Mouse (Mus musculus) kidney, adult 9 months (tissue): ENCODE data around the gene Large1.
"Not testable (repeated sequence)": the region's sequence is repeated elsewhere in the genome, so short reads cannot be mapped to it uniquely, and the experiment has no call there.

Experiments
- DNase-seq: peaks from one replicate; pipeline ENCODE4 v3.0.0; 2022

Gene Large1

DNA sequence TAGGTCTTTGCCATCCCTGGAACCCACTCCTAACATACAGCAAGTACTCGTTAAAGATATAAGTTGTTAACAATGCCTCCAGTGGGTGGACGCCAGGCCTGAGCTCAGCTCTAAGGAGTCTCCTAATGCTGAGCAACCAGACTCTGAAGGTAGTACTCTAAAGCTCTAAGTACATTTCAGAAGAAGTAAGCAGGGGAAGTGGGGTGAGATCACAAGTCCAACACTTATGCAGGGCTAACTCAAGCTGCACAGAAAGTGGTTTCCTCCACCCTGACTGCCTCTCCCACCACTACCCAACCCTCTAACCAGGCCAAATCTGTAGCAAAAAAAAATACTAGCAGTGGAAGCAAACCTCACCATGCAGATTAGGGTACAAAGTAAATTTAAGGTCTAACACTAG lies 61.7 kb downstream of the Large1 start:
- DNase-seq = no peak

DNA sequence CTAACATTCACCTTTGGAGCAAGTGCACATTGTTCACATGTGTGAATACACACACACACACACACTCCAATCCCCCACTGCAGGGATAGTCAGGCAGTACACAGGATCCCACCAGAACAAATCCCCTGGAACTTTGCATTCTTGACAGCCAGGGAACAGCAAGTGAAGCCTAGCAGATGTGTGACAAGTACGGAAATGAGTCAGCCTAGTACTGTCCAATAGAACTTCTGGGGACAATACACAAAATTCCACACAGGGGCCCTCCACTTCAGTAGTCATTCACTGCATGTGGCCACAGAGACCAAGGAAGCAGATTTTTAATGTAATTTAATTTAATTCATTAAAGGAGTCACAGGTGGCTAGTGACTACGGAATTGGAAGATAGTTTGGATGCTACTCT lies 62.7 kb downstream of the Large1 start:
- no peak for DNase-seq

DNA sequence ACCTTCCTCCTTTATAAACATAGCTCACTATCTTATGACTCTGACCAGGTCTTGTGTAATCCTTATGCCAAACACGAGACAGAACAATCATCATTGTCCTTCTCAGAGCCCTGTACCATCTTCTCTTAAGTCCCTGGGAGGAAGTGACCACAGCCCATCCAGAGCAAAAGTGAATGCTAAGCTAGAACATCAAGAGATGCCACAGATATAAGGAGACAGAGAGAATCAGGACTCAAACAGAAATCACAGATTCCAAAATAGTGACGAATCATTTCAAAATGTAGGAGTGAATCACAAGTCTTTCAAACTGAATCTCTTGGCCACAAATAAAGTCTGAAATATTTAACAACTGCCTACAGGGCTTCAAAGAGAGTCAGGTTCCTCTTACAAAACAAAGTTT lies 63.5 kb downstream of the Large1 start:
- no peak for DNase-seq

DNA sequence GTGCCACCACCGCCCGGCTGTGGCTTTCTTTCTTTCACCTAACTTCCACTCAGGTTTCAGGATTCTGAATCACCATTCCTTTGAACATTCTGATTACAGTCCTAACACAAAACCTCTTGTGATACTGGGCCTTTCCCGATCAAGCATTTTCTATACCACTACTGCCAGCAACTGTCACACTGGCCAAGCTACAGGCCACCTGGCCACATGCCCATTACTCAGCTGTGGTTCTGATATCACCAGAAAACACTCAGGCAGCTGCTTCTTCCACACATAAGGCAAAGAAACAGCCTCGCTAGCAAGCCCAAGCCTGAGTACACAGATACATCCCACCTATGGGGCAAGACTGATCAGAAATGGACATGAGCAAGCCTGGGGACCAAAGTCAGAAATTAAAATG lies 71.3 kb downstream of the Large1 start:
- no peak for DNase-seq

DNA sequence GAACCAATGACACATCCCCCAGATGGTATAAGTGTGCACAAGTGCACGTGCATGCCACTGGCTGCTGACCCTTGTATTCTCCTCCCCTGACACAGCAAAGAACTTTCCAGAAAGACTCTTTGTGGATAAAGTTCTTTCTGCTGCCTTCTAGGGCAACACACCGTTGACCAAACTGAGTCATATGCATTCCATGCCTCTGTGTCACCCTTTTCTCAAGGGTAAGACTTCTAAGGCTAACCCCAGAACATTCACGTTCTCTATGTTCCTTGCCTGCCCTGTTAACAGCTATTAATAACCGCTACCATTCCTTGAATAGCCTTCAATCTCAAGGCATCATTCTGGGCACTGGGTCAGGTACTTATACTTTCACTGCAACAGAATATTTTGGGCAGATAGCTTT lies 77.3 kb downstream of the Large1 start:
- peak; percentile 9 for DNase-seq

DNA sequence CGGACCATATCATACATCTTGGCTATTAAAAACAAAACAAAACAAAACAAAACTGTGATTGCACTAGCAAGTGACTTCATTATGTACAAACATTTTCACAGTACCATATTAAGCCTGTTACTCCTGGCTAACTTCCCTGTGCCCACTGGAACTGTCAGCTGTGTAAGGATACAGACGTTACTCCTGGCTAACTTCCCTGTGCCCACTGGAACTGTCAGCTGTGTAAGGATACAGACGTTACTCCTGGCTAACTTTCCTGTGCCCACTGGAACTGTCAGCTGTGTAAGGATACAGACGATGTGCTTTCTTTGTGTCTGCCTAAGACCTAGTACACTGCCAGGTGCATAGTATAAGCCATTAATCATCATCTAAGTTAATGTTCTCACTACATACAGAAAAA lies 77.9 kb downstream of the Large1 start:
- not testable (repeated sequence) for DNase-seq

GRCm38 (mm10) chr8:73273150-73273549 lies 80.2 kb downstream of the Large1 start:
- peak; percentile 35 for DNase-seq

DNA sequence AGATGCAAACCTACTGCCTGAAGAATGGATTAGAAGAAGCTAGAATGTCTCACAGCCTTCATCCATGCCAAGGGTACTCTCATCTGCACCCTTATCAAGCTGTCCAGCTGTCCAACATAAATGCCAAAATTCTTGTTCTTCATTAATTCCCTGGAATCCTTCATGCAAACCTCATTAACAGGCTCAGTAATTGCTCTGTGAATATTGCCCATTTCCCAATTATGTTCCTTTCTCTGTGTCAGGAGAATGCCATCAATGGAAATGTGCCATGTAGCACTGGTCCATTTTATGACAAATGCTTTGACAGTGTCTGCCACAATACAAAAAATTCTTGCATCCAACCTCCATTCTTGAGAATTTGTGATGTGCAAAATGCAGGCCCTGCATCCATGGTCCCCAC lies 82.3 kb downstream of the Large1 start:
- DNase-seq = no peak

- peak; percentile 7 for DNase-seq
Observed at GRCm38 (mm10) chr8:73257981-73258380, 95.4 kb downstream of the Large1 start.

DNA sequence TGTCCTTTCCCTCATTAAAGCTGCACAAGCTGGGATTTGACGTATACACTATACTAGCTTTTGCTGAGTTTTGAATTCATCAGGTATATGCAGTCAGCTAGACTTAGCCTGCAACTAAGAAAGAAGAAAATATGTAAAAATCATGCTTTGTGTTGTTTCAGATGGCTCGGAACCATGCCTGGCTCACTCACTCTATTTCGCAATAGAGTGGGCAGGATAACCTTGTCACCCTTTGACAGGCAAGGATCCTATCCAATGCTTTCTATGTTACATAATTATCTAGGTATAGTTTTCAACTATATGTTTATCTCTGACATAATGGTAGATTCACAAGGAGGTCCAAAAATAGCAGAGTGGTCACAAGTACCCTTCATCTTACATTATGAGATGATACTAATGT lies 109.2 kb downstream of the Large1 start:
- DNase-seq = no peak

DNA sequence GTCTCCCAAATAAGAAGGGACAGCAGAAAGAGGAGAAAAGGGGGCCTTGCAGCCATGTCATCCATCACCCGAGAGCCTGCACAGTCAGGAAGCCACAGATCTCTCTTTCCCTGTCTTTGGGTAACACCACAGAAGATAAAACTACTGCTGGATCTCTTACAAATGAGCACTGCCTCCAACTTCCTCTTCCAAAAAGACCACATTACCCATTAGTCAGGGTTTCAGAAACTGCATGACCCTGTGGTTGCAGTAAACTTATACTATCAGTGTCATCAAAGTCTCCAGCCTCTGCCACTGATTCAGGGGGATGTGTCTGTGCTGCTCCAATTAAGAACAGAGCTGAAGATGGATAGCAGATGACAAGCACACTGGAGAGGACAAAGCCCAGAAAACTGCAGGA lies 111.3 kb downstream of the Large1 start:
- DNase-seq = no peak

GRCm38 (mm10) chr8:73234209-73234608 lies 119.1 kb downstream of the Large1 start:
- DNase-seq = no peak

DNA sequence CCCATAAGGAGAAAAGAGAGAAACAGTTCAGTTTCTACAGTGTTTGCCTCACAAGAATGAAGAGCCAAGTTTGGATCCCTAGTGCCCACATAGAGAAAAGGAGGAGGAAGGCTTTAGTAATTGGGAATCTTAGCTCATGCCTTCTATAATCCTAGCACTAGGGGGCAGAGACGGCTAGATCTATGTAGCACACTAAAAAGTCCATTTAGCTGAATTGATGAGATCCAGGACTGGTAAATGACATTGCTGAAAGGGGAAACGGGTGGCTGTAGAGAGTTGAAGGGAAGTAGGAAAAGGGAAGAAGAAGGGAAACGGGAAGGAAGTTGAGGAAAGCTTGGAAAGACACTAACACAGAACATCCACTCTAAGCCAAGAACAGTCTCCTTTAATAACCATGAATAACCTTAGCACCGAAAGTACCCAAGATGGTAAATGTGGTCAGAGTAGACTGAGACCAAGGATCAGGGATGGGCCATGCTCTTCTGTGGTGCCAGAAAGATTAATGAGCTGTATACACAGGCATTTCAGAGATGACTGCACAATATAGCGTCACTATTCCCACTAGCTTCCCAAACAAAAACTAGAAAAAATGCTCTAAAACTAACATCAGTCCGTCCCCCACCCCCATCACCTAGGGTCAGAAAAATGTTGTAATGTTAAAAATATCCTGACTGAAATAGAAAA lies 119.8 kb downstream of the Large1 start:
- DNase-seq = peak; percentile 71

- no peak for DNase-seq
Observed at GRCm38 (mm10) chr8:73226841-73227240, 126.5 kb downstream of the Large1 start.

GRCm38 (mm10) chr8:73225654-73226053 lies 127.7 kb downstream of the Large1 start:
- DNase-seq = no peak

DNA sequence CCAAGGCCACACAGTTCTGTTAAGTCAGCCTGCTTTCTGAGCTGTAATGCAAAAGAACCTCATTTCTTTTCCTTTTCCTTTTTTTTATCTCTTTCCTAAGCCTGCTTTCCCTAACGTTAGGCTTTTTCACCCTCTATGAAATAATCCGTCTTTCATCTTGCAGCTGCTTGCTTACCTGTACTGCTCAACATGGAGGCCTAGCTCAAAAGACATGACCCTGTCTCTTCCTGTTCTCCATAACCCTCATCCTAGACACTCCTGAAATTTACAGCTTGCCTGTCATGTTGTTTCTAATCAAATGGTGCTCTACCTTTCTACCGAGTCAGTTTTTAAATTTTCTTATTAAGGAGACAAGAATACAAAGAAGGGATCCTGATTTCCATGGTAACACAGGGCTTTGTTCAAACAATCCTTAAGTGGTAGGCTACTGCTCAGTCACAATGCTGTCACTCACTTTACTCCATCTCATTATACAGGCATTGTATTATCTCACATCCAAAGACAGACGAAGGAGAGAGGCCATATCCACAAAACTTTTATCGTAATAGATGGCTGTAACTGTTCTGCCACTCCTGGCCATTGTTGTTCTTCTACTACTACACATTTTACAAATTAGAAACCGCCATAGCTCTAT lies 134.0 kb downstream of the Large1 start:
- DNase-seq = no peak

- DNase-seq = no peak
Observed at GRCm38 (mm10) chr8:73206831-73207230, 146.5 kb downstream of the Large1 start.

- DNase-seq = peak; percentile 26
Observed at GRCm38 (mm10) chr8:73201854-73202253, 151.5 kb downstream of the Large1 start.

DNA sequence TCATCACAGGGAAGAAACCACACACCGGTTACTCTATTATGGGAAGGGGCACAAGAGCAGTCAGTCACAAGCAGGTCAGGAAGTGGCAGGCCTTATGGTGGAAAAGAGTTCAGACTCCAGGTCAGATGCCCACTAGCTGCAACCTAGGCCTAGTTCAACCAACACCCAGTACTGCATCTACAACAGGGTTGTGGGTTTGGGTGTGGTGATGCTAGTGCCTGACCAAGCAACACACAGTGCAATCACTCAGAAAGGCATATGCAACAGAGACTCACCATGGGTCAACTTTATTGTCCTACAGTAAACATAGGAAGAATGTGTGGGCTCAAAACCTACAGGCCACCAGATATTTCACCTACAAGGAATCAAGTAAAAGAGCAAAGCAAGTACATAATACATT lies 155.6 kb downstream of the Large1 start:
- DNase-seq = no peak

- DNase-seq = peak; percentile 56
Observed at GRCm38 (mm10) chr8:73188684-73189083, 164.7 kb downstream of the Large1 start.

GRCm38 (mm10) chr8:73187381-73187780 lies 166.0 kb downstream of the Large1 start:
- DNase-seq = peak; percentile 72

DNA sequence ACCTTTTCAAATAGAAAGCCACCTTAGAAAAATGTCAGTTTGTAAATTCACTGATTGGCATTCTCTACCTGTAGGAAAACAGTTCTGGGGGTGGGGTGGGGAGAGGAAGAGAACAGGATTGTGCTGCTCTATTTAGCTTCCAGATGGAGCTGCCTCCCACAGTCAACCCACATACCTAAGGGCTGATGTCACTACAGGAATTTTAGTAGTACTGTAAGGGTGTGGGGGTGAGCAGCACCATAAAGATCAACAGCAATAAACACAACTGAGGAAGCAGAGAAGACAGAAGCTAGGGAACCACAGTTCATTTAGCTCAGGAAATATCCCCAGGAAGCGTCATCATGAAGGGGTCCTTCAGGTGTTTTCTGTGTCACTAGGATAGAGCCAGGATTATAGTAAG lies 174.9 kb downstream of the Large1 start:
- no peak for DNase-seq

DNA sequence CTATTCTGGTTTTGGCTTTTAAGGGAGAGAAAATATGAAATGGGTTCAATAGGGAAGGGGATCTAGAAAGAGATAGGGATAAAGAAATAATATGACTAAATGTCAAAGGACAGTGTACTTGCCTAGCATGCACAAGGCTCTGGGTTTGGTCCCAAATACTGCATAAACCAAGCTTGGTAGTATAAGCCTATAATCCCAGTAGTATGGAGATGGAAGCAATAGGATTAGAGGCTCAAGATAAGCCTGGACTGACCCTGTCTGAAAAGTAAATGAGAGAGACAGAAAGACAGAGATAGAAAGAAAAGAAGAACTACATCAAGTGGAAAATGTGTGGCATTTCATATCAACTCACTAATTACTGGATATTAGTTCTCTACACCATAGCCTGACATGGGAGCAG lies 180.7 kb downstream of the Large1 start:
- DNase-seq = no peak

DNA sequence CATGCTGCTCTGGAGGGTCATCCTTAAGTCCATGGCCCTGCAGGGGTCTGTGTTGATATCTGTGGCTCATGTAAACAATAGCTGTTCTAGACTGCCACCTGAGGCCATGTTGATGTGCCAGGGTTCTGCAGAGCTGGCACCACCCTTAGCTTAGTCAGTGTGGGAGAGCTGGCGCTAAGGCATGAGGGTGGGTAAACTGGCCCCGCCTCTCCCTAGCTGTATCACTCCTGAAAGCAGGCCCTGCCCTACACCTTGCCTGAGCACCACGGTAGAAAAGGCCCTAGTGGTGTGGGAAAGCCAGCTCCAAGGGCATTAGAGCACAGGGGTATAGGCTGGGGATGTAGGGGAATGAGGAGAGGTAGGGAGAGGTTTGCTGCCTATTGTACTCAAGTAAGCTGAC lies 191.3 kb downstream of the Large1 start:
- DNase-seq = no peak

- DNase-seq = no peak
Observed at GRCm38 (mm10) chr8:73161564-73161963, 191.8 kb downstream of the Large1 start.
